In the genomic region with DNA sequence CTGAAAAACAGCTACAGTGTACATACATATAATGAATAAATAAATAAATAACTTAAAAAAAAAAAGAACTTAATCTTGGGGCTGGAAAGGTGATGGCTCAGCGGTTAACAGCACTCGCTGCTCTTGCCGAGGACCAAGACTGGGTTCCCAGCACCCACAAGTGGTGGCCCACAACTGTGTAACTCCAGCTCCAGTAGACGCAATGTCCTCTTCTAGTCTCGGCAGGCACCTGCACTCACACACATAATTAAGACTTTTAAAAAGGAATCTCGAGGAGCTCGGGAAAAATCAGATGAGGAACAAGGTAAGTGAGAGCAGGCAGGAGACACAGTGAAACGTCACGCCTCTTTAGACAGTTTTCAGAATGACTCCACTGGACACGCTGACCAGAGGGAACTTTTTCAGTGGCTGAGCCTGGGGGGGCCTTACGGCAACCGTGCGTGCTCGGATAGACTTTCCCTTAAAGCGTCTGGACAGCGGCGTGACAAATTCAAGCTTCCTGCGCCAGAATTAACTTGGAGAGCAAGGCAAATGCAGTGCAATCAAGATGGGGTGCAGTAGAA, we compare ENCODE assay signal across 7 mouse cellular contexts. TPM values are rescaled to one million over a fixed set of nuclear protein-coding genes. Genes with fewer than 3 reads are reported as not detected.
A peak's percentile ranks its signal among the peaks of the same experiment; 100 is the strongest.
DNase-seq lines count a peak whose midpoint lies in the region; ATAC-seq and TF ChIP-seq lines count a peak whose summit lies in the region.

No protein-coding gene starts in this region.

- H3K9ac ChIP-seq in liver, adult 2 months (ENCODE audit: low read depth, low read length), result peak overlapping the region; percentile 84
- H3K9ac ChIP-seq in forebrain, embryonic 16.5 days (replicated peaks; ENCODE audit: low read depth, low read length), result peak overlapping the region; percentile 80

- peak overlapping the region; percentile 98 for H3K4me2 ChIP-seq in forebrain, embryonic 16.5 days (ENCODE audit: low read length)

- peak overlapping the region; percentile 83 for H3K4me3 ChIP-seq in liver, adult 2 months (ENCODE audit: insufficient read depth, low read depth, low read length)
- H3K4me3 ChIP-seq in forebrain, embryonic 16.5 days (replicated peaks; ENCODE audit: low read length), result peak overlapping the region; percentile 88
- peak overlapping the region; percentile 78 for H3K4me3 ChIP-seq in macrophage (ENCODE audit: inconsistent target)

- no peak for TF ChIP-seq POLR2A in liver, adult 2 months (IDR thresholded peaks at IDR 0.05; ENCODE audit: extremely low read depth, insufficient read depth, low read length)

- no peak for DNase-seq in liver, adult 2 months (ENCODE audit: extremely low read depth, low read depth, low spot score)
- no peak for DNase-seq in liver
- DNase-seq in adipocyte (ENCODE audit: low spot score), result peak; percentile 26
- DNase-seq in embryo, embryonic 10.5 days (ENCODE audit: low spot score), result no peak

- no peak for TF ChIP-seq CTCF in liver, adult 2 months (IDR thresholded peaks at IDR 0.05; ENCODE audit: low read depth, low read length)

- H3K4me1 ChIP-seq in liver, adult 2 months (ENCODE audit: control insufficient read depth, insufficient read depth, low read length), result peaks cover 7% of the 10 kb centered on the region
- H3K4me1 ChIP-seq in forebrain, embryonic 16.5 days (replicated peaks; ENCODE audit: control insufficient read depth, insufficient read depth, low read length), result peaks cover 23% of the 10 kb centered on the region

- ATAC-seq in forebrain, embryonic 16.5 days, result no peak
- no peak; the same call in 1 of the 2 replicates for ATAC-seq in frontal cortex, adult (ENCODE audit: low TSS enrichment)

- H3K9me3 ChIP-seq in forebrain, embryonic 16.5 days (ENCODE audit: control insufficient read depth, low read length), result no peaks in the 10 kb centered on the region

- H3K79me2 ChIP-seq in liver, adult 2 months (ENCODE audit: control insufficient read depth, insufficient read depth, low read length), result peaks cover 24% of the 10 kb centered on the region; the same call in 1 of the 2 replicates
- peaks cover 53% of the 10 kb centered on the region for H3K79me2 ChIP-seq in macrophage (ENCODE audit: inconsistent target)

- peak overlapping the region; percentile 59 for H3K27ac ChIP-seq in liver, adult 2 months (replicated peaks; ENCODE audit: insufficient read depth, low read depth, low read length)
- peak overlapping the region; percentile 84 for H3K27ac ChIP-seq in forebrain, embryonic 16.5 days (ENCODE audit: low read length)
- H3K27ac ChIP-seq in macrophage, result peak overlapping the region; percentile 46

- H3K27me3 ChIP-seq in liver, adult 2 months (ENCODE audit: control insufficient read depth, insufficient read depth, low read length), result no peaks in the 10 kb centered on the region
- H3K27me3 ChIP-seq in forebrain, embryonic 16.5 days (replicated peaks; ENCODE audit: control insufficient read depth, insufficient read depth, low read length), result peaks cover 12% of the 10 kb centered on the region

- H3K36me3 ChIP-seq in liver, adult 2 months (ENCODE audit: control insufficient read depth, insufficient read depth, low read length), result no peaks in the 10 kb centered on the region
- H3K36me3 ChIP-seq in forebrain, embryonic 16.5 days (ENCODE audit: control insufficient read depth, insufficient read depth), result no peaks in the 10 kb centered on the region
- no peaks in the 10 kb centered on the region for H3K36me3 ChIP-seq in macrophage (ENCODE audit: inconsistent target)

- 10% methylated on average over 18 of the region's 18 CpGs for WGBS in liver, adult 2 months
- 14% methylated on average over 18 of the region's 18 CpGs for WGBS in forebrain, embryonic 16.5 days
- WGBS in macrophage (ENCODE audit: missing documents), result 16% methylated on average over 18 of the region's 18 CpGs

RNA-seq across cellular contexts. Expression of gene Cnot10, which starts 0.7 kb away (rescaled TPM):
- total RNA-seq in liver, adult 2 months (2014; rRNA removed), result 15.2 and 15.4 TPM in 2 replicates
- 9.4 and 10.7 TPM in 2 replicates for polyA plus RNA-seq in liver, adult 2 months (2012; rRNA removed)
- polyA plus RNA-seq in forebrain, embryonic 16.5 days (2015; fragmentation: Nextera tagmentation; extraction: Ambion mirVana), result 61.2 and 64.0 TPM in 2 replicates
- 100 to 1,000 TPM in 3 of 26 experiments, 10 to 100 TPM in 23; 17.9 to 122 (median 64.2) TPM for total RNA-seq in macrophage (2018; cell fraction: chromatin; rRNA removed)
- 10 to 100 TPM in 24 of 26 experiments, 1 to 10 TPM in 2; 9.1 to 16.0 (median 12.5) TPM for total RNA-seq in macrophage (2018; cell fraction: cytosol; rRNA removed)
- total RNA-seq in macrophage (2018; cell fraction: nucleus; rRNA removed), result 10 to 100 TPM; 11.2 to 73.7 (median 30.4) TPM
- polyA plus RNA-seq in macrophage (2018), result 13.8 to 17.7 TPM (median 14.6 TPM) in 3 replicates

RNA-seq across cellular contexts. Expression of gene Dync1li1, which starts 49.3 kb away (rescaled TPM):
- 15.7 and 16.1 TPM in 2 replicates for total RNA-seq in liver, adult 2 months (2014; rRNA removed)
- polyA plus RNA-seq in liver, adult 2 months (2012; rRNA removed), result 4.3 and 4.5 TPM in 2 replicates
- 92.9 and 110 TPM in 2 replicates for polyA plus RNA-seq in forebrain, embryonic 16.5 days (2015; fragmentation: Nextera tagmentation; extraction: Ambion mirVana)
- 100 to 1,000 TPM in 1 of 26 experiments, 10 to 100 TPM in 25; 34.1 to 104 (median 52.5) TPM for total RNA-seq in macrophage (2018; cell fraction: chromatin; rRNA removed)
- total RNA-seq in macrophage (2018; cell fraction: cytosol; rRNA removed), result 10 to 100 TPM; 46.7 to 70.7 (median 53.5) TPM
- total RNA-seq in macrophage (2018; cell fraction: nucleus; rRNA removed), result 10 to 100 TPM; 35.0 to 59.1 (median 50.4) TPM
- polyA plus RNA-seq in macrophage (2018), result 39.8 to 54.4 TPM (median 39.9 TPM) in 3 replicates
